Mouse (Mus musculus) neural tube, embryonic 13.5 days (tissue): ENCODE measurements around the gene 2510009E07Rik. TPM values are rescaled to one million over a fixed set of nuclear protein-coding genes. Genes with fewer than 3 reads are reported as not detected.

Experiments
- ATAC-seq: fragments of 200-750 bp; cut with Nextera tagmentation; 2 replicates; pipeline ENCODE4 v1.8.0; 2017; ENCODE audit warnings: low read depth, mild to moderate bottlenecking, moderate TSS enrichment, moderate library complexity
- H3K27ac ChIP-seq: fragments of 300-500 bp; sonication (generic); replicated peaks from 2 replicates; pipeline ENCODE4 v1.5.1; 2015; ENCODE audit warnings: moderate library complexity, mild to moderate bottlenecking, inconsistent platforms
- H3K27me3 ChIP-seq: fragments of 300-500 bp; sonication (generic); 2 replicates; pipeline ENCODE4 v1.6.1; 2015; ENCODE audit warnings: mild to moderate bottlenecking, inconsistent platforms
- H3K36me3 ChIP-seq: fragments of 300-500 bp; sonication (generic); 2 replicates; pipeline ENCODE4 v1.6.1; 2015; ENCODE audit warnings: mild to moderate bottlenecking, inconsistent platforms
- H3K4me1 ChIP-seq: fragments of 300-500 bp; sonication (generic); replicated peaks from 2 replicates; pipeline ENCODE4 v1.6.1; 2015; ENCODE audit warnings: inconsistent platforms
- H3K4me2 ChIP-seq: fragments of 300-500 bp; sonication (generic); 2 replicates; pipeline ENCODE4 v1.6.1; 2015; ENCODE audit warnings: inconsistent platforms, mild to moderate bottlenecking, moderate library complexity
- H3K4me3 ChIP-seq: fragments of 300-500 bp; sonication (generic); 2 replicates; pipeline ENCODE4 v1.5.1; 2015; ENCODE audit warnings: mild to moderate bottlenecking, inconsistent platforms
- H3K9ac ChIP-seq: fragments of 300-500 bp; sonication (generic); 2 replicates; pipeline ENCODE4 v1.6.1; 2015; ENCODE audit warnings: moderate library complexity, mild to moderate bottlenecking, inconsistent platforms
- H3K9me3 ChIP-seq: fragments of 300-500 bp; sonication (generic); 2 replicates; pipeline ENCODE4 v1.6.1; 2016; ENCODE audit warnings: inconsistent platforms
- WGBS: fragments of 180-500 bp; shearing (Covaris S2); methylation state at CpG from one replicate; pipeline ENCODE4 v1.1.7; 2015; 5-methylcytosine and 5-hydroxymethylcytosine counted together
- polyA plus RNA-seq: library from polyadenylated mRNA; unstranded; fragments of >200 nt; fragmentation: Nextera tagmentation; extraction: Ambion mirVana; gene quantifications from 2 replicates; pipeline ENCODE4 v1.2.1, GENCODE M21; 2015

The 2510009E07Rik gene
- 54.0 and 56.5 TPM in 2 replicates for polyA plus RNA-seq

- Histone ChIP-seq H3K9me3 (no peaks in the 10 kb centered on the region), H3K4me2 (peak within 1 kb of the TSS; percentile 84), H3K4me3 (peak within 1 kb of the TSS; percentile 81), H3K4me1 (peaks cover 52% of the 10 kb centered on the region), H3K27me3 (no peaks in the 10 kb centered on the region), H3K9ac (peak within 1 kb of the TSS; percentile 98), H3K27ac (peak within 1 kb of the TSS; percentile 98), H3K36me3 (no peaks in the 10 kb centered on the region)
- under 1% methylated on average over 52 of the region's 61 CpGs for WGBS
- ATAC-seq = peak; percentile 92
Measured at GRCm38 (mm10) chr16:21694463-21695241, at the start of gene 2510009E07Rik. Gene 2510009E07Rik (minus strand): TSS chr16:21694665.

GRCm38 (mm10) chr16:21743401-21743800 is 48.9 kb upstream of the 2510009E07Rik start:
- Histone ChIP-seq H3K4me3 (no peak overlapping the region), H3K4me1 (no peaks in the 10 kb centered on the region), H3K4me2 (no peak overlapping the region), H3K27ac (no peak overlapping the region), H3K27me3 (no peaks in the 10 kb centered on the region), H3K9ac (no peak overlapping the region), H3K36me3 (no peaks in the 10 kb centered on the region), H3K9me3 (no peaks in the 10 kb centered on the region; the same call in 1 of the 2 replicates)
- no peak for ATAC-seq
- WGBS = 97% methylated on average over 6 of the region's 6 CpGs

- no peak for ATAC-seq
- H3K27ac ChIP-seq = no peak overlapping the region
- 93% methylated on average over 5 of the region's 5 CpGs for WGBS
Measured at GRCm38 (mm10) chr16:21742898-21743297, 48.4 kb upstream of the 2510009E07Rik start.

GRCm38 (mm10) chr16:21742191-21742870 is 47.9 kb upstream of the 2510009E07Rik start:
- no peak overlapping the region for H3K4me2 ChIP-seq
- 79% methylated on average over 5 of the region's 5 CpGs for WGBS
- ATAC-seq = no peak
- H3K4me1 ChIP-seq = no peaks in the 10 kb centered on the region
- H3K27me3 ChIP-seq = no peaks in the 10 kb centered on the region
- no peak overlapping the region for H3K9ac ChIP-seq
- no peaks in the 10 kb centered on the region for H3K36me3 ChIP-seq
- H3K4me3 ChIP-seq = no peak overlapping the region
- no peaks in the 10 kb centered on the region; the same call in 1 of the 2 replicates for H3K9me3 ChIP-seq
- H3K27ac ChIP-seq = no peak overlapping the region

More at GRCm38 (mm10) chr16:21742898-21743297, 48.4 kb upstream of the 2510009E07Rik start:
- Histone ChIP-seq H3K4me1 (no peaks in the 10 kb centered on the region), H3K4me3 (no peak overlapping the region), H3K9ac (no peak overlapping the region), H3K36me3 (no peaks in the 10 kb centered on the region), H3K9me3 (no peaks in the 10 kb centered on the region; the same call in 1 of the 2 replicates), H3K4me2 (no peak overlapping the region), H3K27me3 (no peaks in the 10 kb centered on the region)

GRCm38 (mm10) chr16:21741542-21741941 is 47.1 kb upstream of the 2510009E07Rik start:
- 89% methylated on average over 3 of the region's 3 CpGs for WGBS
- H3K4me3 ChIP-seq = no peak overlapping the region
- no peaks in the 10 kb centered on the region; the same call in 1 of the 2 replicates for H3K9me3 ChIP-seq
- no peaks in the 10 kb centered on the region for H3K4me1 ChIP-seq
- ATAC-seq = no peak
- H3K36me3 ChIP-seq = no peaks in the 10 kb centered on the region
- H3K27ac ChIP-seq = no peak overlapping the region
- no peak overlapping the region for H3K4me2 ChIP-seq
- no peaks in the 10 kb centered on the region for H3K27me3 ChIP-seq
- no peak overlapping the region for H3K9ac ChIP-seq

- H3K27ac ChIP-seq = no peak overlapping the region
- no peaks in the 10 kb centered on the region for H3K27me3 ChIP-seq
- no peak overlapping the region for H3K9ac ChIP-seq
- no peak for ATAC-seq
- WGBS = 100% methylated on average over 1 of the region's 1 CpGs
- no peaks in the 10 kb centered on the region; the same call in 1 of the 2 replicates for H3K9me3 ChIP-seq
- H3K4me2 ChIP-seq = no peak overlapping the region
- H3K36me3 ChIP-seq = no peaks in the 10 kb centered on the region
- no peak overlapping the region for H3K4me3 ChIP-seq
- H3K4me1 ChIP-seq = no peaks in the 10 kb centered on the region
Measured at GRCm38 (mm10) chr16:21735638-21736037, 41.2 kb upstream of the 2510009E07Rik start.

GRCm38 (mm10) chr16:21727897-21728364 is 33.5 kb upstream of the 2510009E07Rik start:
- H3K36me3 ChIP-seq = no peaks in the 10 kb centered on the region
- H3K9me3 ChIP-seq = no peaks in the 10 kb centered on the region
- H3K4me3 ChIP-seq = peak overlapping the region; percentile 27
- peak; percentile 23; the same call in 1 of the 2 replicates for ATAC-seq
- WGBS = 30% methylated on average over 10 of the region's 10 CpGs
- H3K27me3 ChIP-seq = no peaks in the 10 kb centered on the region
- H3K4me1 ChIP-seq = no peaks in the 10 kb centered on the region
- peak overlapping the region; percentile 44 for H3K4me2 ChIP-seq
- H3K27ac ChIP-seq = no peak overlapping the region
- peak overlapping the region; percentile 38; the same call in 1 of the 2 replicates for H3K9ac ChIP-seq

- Histone ChIP-seq H3K9ac (no peak overlapping the region), H3K4me2 (no peak overlapping the region), H3K4me1 (no peaks in the 10 kb centered on the region), H3K4me3 (no peak overlapping the region), H3K27me3 (no peaks in the 10 kb centered on the region), H3K27ac (no peak overlapping the region), H3K9me3 (no peaks in the 10 kb centered on the region), H3K36me3 (no peaks in the 10 kb centered on the region)
- 96% methylated on average over 3 of the region's 3 CpGs for WGBS
- peak; percentile 27; the same call in 1 of the 2 replicates for ATAC-seq
Measured at GRCm38 (mm10) chr16:21727421-21727820, 33.0 kb upstream of the 2510009E07Rik start.

GRCm38 (mm10) chr16:21724261-21724660 is 29.8 kb upstream of the 2510009E07Rik start:
- Histone ChIP-seq H3K27ac (no peak overlapping the region), H3K4me3 (no peak overlapping the region), H3K9ac (no peak overlapping the region), H3K4me1 (no peaks in the 10 kb centered on the region), H3K4me2 (no peak overlapping the region), H3K9me3 (no peaks in the 10 kb centered on the region), H3K27me3 (no peaks in the 10 kb centered on the region), H3K36me3 (no peaks in the 10 kb centered on the region)
- 85% methylated on average over 1 of the region's 1 CpGs for WGBS
- ATAC-seq = no peak

- Histone ChIP-seq H3K27me3 (no peaks in the 10 kb centered on the region), H3K4me3 (no peak overlapping the region), H3K4me1 (no peaks in the 10 kb centered on the region), H3K4me2 (no peak overlapping the region), H3K9ac (no peak overlapping the region), H3K27ac (no peak overlapping the region), H3K36me3 (no peaks in the 10 kb centered on the region), H3K9me3 (no peaks in the 10 kb centered on the region)
- WGBS = 91% methylated on average over 7 of the region's 7 CpGs
- no peak for ATAC-seq
Measured at GRCm38 (mm10) chr16:21719770-21720169, 25.3 kb upstream of the 2510009E07Rik start.

GRCm38 (mm10) chr16:21714516-21714915 is 20.1 kb upstream of the 2510009E07Rik start:
- Histone ChIP-seq H3K4me1 (0 out of 2 replicates have a peak, but pooled peaks cover 2% of the 10 kb centered on the region), H3K4me3 (no peak overlapping the region), H3K36me3 (no peaks in the 10 kb centered on the region), H3K27ac (no peak overlapping the region), H3K9ac (no peak overlapping the region), H3K4me2 (no peak overlapping the region), H3K9me3 (no peaks in the 10 kb centered on the region), H3K27me3 (no peaks in the 10 kb centered on the region)
- WGBS = 86% methylated on average over 10 of the region's 10 CpGs
- no peak for ATAC-seq

- Histone ChIP-seq H3K27me3 (no peaks in the 10 kb centered on the region), H3K4me1 (0 out of 2 replicates have a peak, but pooled peaks cover 2% of the 10 kb centered on the region), H3K27ac (no peak overlapping the region), H3K9me3 (no peaks in the 10 kb centered on the region), H3K9ac (no peak overlapping the region), H3K4me3 (no peak overlapping the region), H3K4me2 (no peak overlapping the region), H3K36me3 (no peaks in the 10 kb centered on the region)
- 42% methylated on average over 2 of the region's 2 CpGs for WGBS
- no peak for ATAC-seq
Measured at GRCm38 (mm10) chr16:21710321-21710720, 15.9 kb upstream of the 2510009E07Rik start.
